Mouse (Mus musculus): ENCODE results near the gene Lrrc59. TPM values are rescaled to one million over a fixed set of nuclear protein-coding genes. Genes with fewer than 3 reads are reported as not detected.

Gene Lrrc59
- polyA plus RNA-seq, 1 experiment from 2014 or later = 104 TPM

DNA sequence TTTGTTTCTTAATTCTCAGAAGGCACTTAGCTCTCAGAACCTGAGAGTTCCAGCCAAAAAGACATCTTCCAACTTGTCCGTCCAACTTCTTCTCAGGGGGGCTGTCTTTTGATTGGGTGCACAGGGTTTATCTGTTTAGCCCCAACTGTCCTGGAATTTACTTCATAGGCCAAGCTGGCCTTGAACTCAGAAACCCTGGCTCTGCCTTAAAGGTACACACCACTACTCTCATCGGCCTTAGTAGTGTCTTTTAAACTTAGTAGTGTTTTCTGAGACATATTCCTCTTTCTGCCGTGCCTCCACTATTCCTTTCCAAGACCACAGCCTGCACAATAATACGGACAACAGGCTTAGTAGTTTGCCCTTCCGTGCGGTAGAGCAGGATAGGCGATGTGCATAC, 29.1 kb upstream of the Lrrc59 start:
- no peak for ATAC-seq (ENCODE audit: insufficient number of reproducible peaks, insufficient read depth, low FRiP score, low read depth)
- Histone ChIP-seq H3K9me3 (ENCODE audit: control insufficient read depth, low read length) (no peaks in the 10 kb centered on the region), H3K4me2 (ENCODE audit: low read length) (no peak overlapping the region), H3K27me3 (ENCODE audit: control insufficient read depth, insufficient read depth, low read length) (no peaks in the 10 kb centered on the region), H3K27ac (replicated peaks in 1 of 2; ENCODE audit: control insufficient read depth in 1 of 2, insufficient read depth in 1 of 2, low read depth in 2 of 2, low read length in 2 of 2) (no peak overlapping the region), H3K4me3 (ENCODE audit: control insufficient read depth in 1 of 2, insufficient read depth in 1 of 2, low read depth in 1 of 2, low read length in 2 of 2) (no peak overlapping the region), H3K9ac (ENCODE audit: low read length) (no peak overlapping the region), H3K4me1 (ENCODE audit: control insufficient read depth in 2 of 2, insufficient read depth in 2 of 2, low read length in 2 of 2) (peaks cover 4 to 5% of the 10 kb centered on the region in 2 experiments), H3K36me3 (ENCODE audit: control insufficient read depth, insufficient read depth, low read length) (no peaks in the 10 kb centered on the region)
- WGBS = 88% methylated on average over 7 of the region's 7 CpGs

DNA sequence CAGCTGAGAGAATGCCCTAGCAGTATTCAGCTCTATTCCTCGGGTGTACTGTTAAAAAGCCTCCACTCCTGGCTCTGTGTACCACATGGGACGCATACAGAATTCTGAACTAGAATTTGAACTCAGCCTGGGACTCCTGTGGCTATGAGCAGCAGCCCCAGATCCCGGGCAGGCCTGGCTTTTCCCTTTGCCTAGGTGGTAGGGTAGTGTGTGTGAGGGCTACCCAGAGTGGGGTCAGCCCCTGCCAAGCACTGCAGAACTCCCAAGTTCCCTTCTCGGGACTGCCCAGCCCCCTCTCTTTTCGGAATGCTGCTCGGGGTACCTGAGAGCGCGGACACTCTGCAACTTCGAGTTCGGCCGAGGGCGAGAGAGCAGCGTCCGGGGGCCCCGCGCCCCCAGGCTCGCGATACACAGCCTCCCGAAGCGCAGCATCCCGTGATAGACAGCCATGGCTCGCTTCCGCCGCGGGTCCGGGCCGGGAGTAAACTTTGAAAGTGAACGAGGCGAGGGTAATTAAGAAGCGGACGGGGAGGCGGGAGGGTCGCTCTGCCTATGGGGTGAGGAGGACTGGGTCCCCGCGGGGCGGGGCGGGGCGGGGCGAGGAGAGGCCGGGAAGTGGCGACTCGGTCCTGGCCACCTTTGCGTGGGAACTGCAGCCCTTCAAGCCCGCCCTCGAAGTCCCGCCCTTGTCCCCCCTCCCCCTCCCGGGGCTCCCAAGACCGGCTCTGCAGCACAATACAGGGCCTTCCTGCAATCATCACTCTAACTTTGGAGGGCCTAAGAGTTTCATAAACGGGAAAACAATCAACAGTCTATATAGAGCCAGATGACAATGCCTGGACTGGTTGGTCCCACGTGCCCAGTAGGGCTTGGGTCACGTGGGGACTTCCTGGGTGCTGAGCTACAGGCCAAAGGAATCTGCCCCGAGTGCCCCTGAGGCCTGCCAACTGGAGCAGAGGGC, 28.0 kb upstream of the Lrrc59 start, which contains the start of gene Acsf2:
Gene Acsf2, minus strand, starts transcription at position 551 of the 961 bp plus-strand sequence.
- peak within 1 kb of the TSS; percentile 57 to 64 for H3K4me3 ChIP-seq (ENCODE audit: control insufficient read depth in 1 of 2, insufficient read depth in 1 of 2, low read depth in 1 of 2, low read length in 2 of 2)
- WGBS = under 1% methylated on average over 52 of the region's 52 CpGs
- peaks cover 4 to 5% of the 10 kb centered on the region in 2 experiments for H3K4me1 ChIP-seq (ENCODE audit: control insufficient read depth in 2 of 2, insufficient read depth in 2 of 2, low read length in 2 of 2)
- ATAC-seq (ENCODE audit: insufficient number of reproducible peaks, insufficient read depth, low FRiP score, low read depth) = peak; percentile 79
- peak within 1 kb of the TSS in 1 of 2 experiments; percentile 20; a peak in 1 of 4 replicates for H3K27ac ChIP-seq (replicated peaks in 1 of 2; ENCODE audit: control insufficient read depth in 1 of 2, insufficient read depth in 1 of 2, low read depth in 2 of 2, low read length in 2 of 2)
- H3K27me3 ChIP-seq (ENCODE audit: control insufficient read depth, insufficient read depth, low read length) = no peaks in the 10 kb centered on the region
- H3K4me2 ChIP-seq (ENCODE audit: low read length) = peak within 1 kb of the TSS; percentile 80
- no peaks in the 10 kb centered on the region for H3K9me3 ChIP-seq (ENCODE audit: control insufficient read depth, low read length)
- H3K9ac ChIP-seq (ENCODE audit: low read length) = peak within 1 kb of the TSS; percentile 75
- no peaks in the 10 kb centered on the region for H3K36me3 ChIP-seq (ENCODE audit: control insufficient read depth, insufficient read depth, low read length)

DNA sequence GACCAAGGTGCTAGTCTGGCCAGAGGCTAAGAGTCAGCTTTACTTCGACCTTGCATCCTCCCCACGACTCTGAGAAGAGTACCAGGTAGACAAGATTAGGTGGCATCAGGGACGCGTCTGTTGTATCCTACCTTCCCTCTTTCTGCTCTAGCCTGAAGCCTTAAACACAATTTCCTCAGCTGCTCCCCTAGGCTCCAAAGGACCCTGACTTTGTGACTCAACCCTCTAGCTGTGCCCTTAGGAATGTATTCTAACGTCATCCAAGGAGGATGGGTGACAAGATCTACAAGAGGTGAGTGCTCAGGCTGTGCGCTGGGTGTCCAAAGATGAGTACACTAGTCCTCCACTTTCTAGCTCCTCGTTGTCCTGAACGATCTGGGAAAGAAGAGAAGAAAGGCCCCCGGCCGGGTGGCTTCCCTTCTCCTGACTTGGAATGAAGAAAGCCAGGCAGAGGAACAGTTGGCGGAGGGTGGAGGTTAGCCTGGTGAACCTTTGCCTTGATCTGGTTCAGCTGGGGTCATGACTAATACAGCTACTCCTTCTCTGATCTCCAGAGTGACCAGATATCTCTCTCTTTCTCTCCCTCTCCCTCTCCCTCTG, 27.1 kb upstream of the Lrrc59 start:
- 0 out of 4 replicates have a peak overlapping the region, but pooled peaks of 1 of the 2 experiments have one; percentile 20 for H3K27ac ChIP-seq (replicated peaks in 1 of 2; ENCODE audit: control insufficient read depth in 1 of 2, insufficient read depth in 1 of 2, low read depth in 2 of 2, low read length in 2 of 2)
- 61% methylated on average over 11 of the region's 11 CpGs for WGBS

DNA sequence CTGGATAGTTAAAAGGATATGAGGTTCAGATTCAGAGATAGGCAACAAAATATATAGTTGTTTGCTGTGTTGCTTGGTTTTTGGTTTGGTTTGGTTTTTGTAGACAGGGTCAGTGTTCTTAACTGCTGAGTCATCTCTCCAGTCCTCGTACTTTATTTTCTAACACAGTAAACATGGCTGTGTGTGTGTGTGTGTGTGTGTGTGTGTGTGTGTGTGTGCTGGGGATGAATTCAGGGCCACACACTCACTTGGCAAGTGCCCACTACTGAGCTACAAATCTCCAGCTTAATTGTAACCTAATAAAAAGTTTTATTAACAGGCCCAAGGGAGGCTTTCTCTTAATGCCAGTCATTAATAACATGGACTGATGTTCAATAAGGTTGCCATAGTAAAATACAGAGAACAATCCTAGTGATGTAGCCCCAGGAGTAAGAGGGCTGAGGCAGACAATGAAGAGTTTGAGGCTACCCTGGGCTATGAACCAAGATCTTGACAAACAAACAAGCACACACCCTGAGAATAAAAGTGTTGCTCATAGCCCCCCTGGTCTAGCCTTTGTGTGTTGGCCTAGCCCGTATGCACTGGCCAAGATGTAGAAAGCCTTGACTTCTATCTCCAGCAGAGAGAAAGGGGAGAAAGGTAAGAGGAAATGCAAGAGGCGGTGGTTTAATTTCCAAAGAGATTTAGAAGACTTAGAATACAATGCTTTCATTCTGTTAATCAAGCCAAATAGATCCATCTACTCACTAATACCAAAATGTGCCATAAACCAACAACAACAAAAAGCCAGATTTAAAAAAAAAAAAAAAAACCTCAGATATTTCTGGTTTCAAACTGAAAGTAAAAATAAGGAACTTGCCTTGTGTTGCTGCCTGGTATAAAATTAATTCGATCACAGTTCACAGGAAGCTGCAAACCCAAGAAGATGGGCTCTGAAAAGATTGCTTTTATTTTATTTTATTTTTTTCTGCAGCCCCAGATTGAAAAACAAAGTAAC, 18.5 kb upstream of the Lrrc59 start:
- Histone ChIP-seq H3K9me3 (ENCODE audit: control insufficient read depth, low read length) (no peaks in the 10 kb centered on the region), H3K36me3 (ENCODE audit: control insufficient read depth, insufficient read depth, low read length) (no peaks in the 10 kb centered on the region), H3K9ac (ENCODE audit: low read length) (no peak overlapping the region), H3K4me3 (ENCODE audit: control insufficient read depth in 1 of 2, insufficient read depth in 1 of 2, low read depth in 1 of 2, low read length in 2 of 2) (no peak overlapping the region), H3K4me2 (ENCODE audit: low read length) (no peak overlapping the region), H3K4me1 (ENCODE audit: control insufficient read depth in 2 of 2, insufficient read depth in 2 of 2, low read length in 2 of 2) (no peaks in the 10 kb centered on the region), H3K27me3 (ENCODE audit: control insufficient read depth, insufficient read depth, low read length) (no peaks in the 10 kb centered on the region; the same call in 1 of the 2 replicates), H3K27ac (replicated peaks in 1 of 2; ENCODE audit: control insufficient read depth in 1 of 2, insufficient read depth in 1 of 2, low read depth in 2 of 2, low read length in 2 of 2) (no peak overlapping the region)
- 76% methylated on average over 4 of the region's 4 CpGs for WGBS
- no peak for ATAC-seq (ENCODE audit: insufficient number of reproducible peaks, insufficient read depth, low FRiP score, low read depth)

More for the DNA sequence above, 27.1 kb upstream of the Lrrc59 start:
- Histone ChIP-seq H3K4me1 (ENCODE audit: control insufficient read depth in 2 of 2, insufficient read depth in 2 of 2, low read length in 2 of 2) (peaks cover 4 to 5% of the 10 kb centered on the region in 2 experiments), H3K9ac (ENCODE audit: low read length) (peak overlapping the region; percentile 75), H3K9me3 (ENCODE audit: control insufficient read depth, low read length) (no peaks in the 10 kb centered on the region), H3K27me3 (ENCODE audit: control insufficient read depth, insufficient read depth, low read length) (no peaks in the 10 kb centered on the region), H3K36me3 (ENCODE audit: control insufficient read depth, insufficient read depth, low read length) (no peaks in the 10 kb centered on the region), H3K4me3 (ENCODE audit: control insufficient read depth in 1 of 2, insufficient read depth in 1 of 2, low read depth in 1 of 2, low read length in 2 of 2) (peak overlapping the region in 1 of 2 experiments; percentile 57; a peak in 2 of 4 replicates), H3K4me2 (ENCODE audit: low read length) (peak overlapping the region; percentile 80)
- no peak for ATAC-seq (ENCODE audit: insufficient number of reproducible peaks, insufficient read depth, low FRiP score, low read depth)

DNA sequence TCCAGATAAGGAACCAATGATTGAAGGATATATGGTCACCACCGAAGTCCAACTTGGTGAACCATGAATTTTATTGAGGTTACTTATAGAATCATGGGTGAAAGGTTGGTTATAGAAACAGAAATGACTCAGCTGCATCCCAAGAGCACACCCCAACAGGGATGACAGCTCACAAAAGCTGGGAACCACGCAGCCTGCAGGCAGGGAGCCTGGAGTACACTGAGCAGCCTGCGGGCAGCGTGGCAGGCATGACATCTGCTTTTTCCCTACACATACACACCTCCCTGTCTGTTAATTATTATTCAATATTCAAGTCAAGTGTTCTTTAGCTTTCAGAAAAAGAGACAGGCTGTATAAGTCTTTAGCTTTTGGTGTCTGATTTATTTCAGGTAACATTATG, 15.0 kb upstream of the Lrrc59 start:
- no peak for ATAC-seq (ENCODE audit: insufficient number of reproducible peaks, insufficient read depth, low FRiP score, low read depth)
- no peaks in the 10 kb centered on the region for H3K36me3 ChIP-seq (ENCODE audit: control insufficient read depth, insufficient read depth, low read length)
- no peak overlapping the region for H3K27ac ChIP-seq (replicated peaks in 1 of 2; ENCODE audit: control insufficient read depth in 1 of 2, insufficient read depth in 1 of 2, low read depth in 2 of 2, low read length in 2 of 2)
- H3K27me3 ChIP-seq (ENCODE audit: control insufficient read depth, insufficient read depth, low read length) = no peaks in the 10 kb centered on the region; the same call in 1 of the 2 replicates
- H3K4me3 ChIP-seq (ENCODE audit: control insufficient read depth in 1 of 2, insufficient read depth in 1 of 2, low read depth in 1 of 2, low read length in 2 of 2) = no peak overlapping the region
- no peak overlapping the region for H3K4me2 ChIP-seq (ENCODE audit: low read length)
- H3K9me3 ChIP-seq (ENCODE audit: control insufficient read depth, low read length) = no peaks in the 10 kb centered on the region
- H3K4me1 ChIP-seq (ENCODE audit: control insufficient read depth in 2 of 2, insufficient read depth in 2 of 2, low read length in 2 of 2) = no peaks in the 10 kb centered on the region
- WGBS = 67% methylated on average over 4 of the region's 4 CpGs
- H3K9ac ChIP-seq (ENCODE audit: low read length) = no peak overlapping the region

DNA sequence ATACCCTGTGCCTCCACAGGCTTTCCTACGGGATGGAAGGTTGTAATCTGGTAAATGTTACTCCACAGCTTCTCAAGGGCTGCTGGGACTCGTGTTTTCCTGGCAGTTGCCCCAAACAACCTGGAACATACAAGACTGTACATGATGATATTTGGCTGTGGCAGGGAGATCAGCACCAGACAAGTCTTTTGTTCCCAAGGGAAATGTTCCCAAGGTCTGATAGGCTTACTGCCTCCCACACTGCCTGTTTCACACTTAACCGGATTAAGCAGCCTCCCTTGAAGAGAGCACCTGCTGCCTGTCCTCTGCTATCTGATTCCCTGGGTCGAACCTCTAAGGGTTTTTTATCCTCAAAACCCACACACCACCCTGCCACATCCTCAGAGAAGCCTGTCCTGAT, 14.1 kb upstream of the Lrrc59 start:
- Histone ChIP-seq H3K27ac (replicated peaks in 1 of 2; ENCODE audit: control insufficient read depth in 1 of 2, insufficient read depth in 1 of 2, low read depth in 2 of 2, low read length in 2 of 2) (no peak overlapping the region), H3K9ac (ENCODE audit: low read length) (no peak overlapping the region), H3K4me3 (ENCODE audit: control insufficient read depth in 1 of 2, insufficient read depth in 1 of 2, low read depth in 1 of 2, low read length in 2 of 2) (no peak overlapping the region), H3K4me1 (ENCODE audit: control insufficient read depth in 2 of 2, insufficient read depth in 2 of 2, low read length in 2 of 2) (no peaks in the 10 kb centered on the region), H3K9me3 (ENCODE audit: control insufficient read depth, low read length) (no peaks in the 10 kb centered on the region), H3K4me2 (ENCODE audit: low read length) (no peak overlapping the region), H3K27me3 (ENCODE audit: control insufficient read depth, insufficient read depth, low read length) (no peaks in the 10 kb centered on the region; the same call in 1 of the 2 replicates), H3K36me3 (ENCODE audit: control insufficient read depth, insufficient read depth, low read length) (no peaks in the 10 kb centered on the region)
- no peak for ATAC-seq (ENCODE audit: insufficient number of reproducible peaks, insufficient read depth, low FRiP score, low read depth)
- WGBS = 13% methylated on average over 4 of the region's 4 CpGs

DNA sequence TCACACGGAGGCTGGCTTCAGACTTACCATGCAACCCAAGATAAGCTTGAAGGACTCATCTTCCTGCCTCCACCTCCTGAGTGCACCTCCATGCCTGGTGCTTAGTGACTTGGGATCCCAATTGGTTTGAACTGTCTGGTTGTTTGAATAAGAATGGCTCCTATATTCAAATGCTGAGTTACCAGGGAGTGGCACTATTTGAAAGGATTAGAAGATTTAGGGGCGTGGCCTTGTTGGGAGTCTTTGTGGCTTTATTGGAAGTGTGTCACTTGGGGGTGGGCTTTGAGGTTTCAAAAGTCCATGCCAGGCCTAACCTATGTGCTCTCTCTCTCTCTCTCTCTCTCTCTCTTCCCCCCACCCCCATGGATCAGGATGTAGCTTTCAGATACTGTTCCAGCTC, 11.9 kb upstream of the Lrrc59 start:
- Histone ChIP-seq H3K4me1 (ENCODE audit: control insufficient read depth in 2 of 2, insufficient read depth in 2 of 2, low read length in 2 of 2) (no peaks in the 10 kb centered on the region), H3K4me2 (ENCODE audit: low read length) (no peak overlapping the region), H3K4me3 (ENCODE audit: control insufficient read depth in 1 of 2, insufficient read depth in 1 of 2, low read depth in 1 of 2, low read length in 2 of 2) (no peak overlapping the region), H3K27ac (replicated peaks in 1 of 2; ENCODE audit: control insufficient read depth in 1 of 2, insufficient read depth in 1 of 2, low read depth in 2 of 2, low read length in 2 of 2) (no peak overlapping the region), H3K9me3 (ENCODE audit: control insufficient read depth, low read length) (no peaks in the 10 kb centered on the region), H3K9ac (ENCODE audit: low read length) (no peak overlapping the region), H3K36me3 (ENCODE audit: control insufficient read depth, insufficient read depth, low read length) (no peaks in the 10 kb centered on the region), H3K27me3 (ENCODE audit: control insufficient read depth, insufficient read depth, low read length) (no peaks in the 10 kb centered on the region; the same call in 1 of the 2 replicates)
- WGBS = 84% methylated on average over 2 of the region's 2 CpGs
- no peak for ATAC-seq (ENCODE audit: insufficient number of reproducible peaks, insufficient read depth, low FRiP score, low read depth)
